8 mouse cellular contexts compared by ENCODE assay signal in the genomic region with DNA sequence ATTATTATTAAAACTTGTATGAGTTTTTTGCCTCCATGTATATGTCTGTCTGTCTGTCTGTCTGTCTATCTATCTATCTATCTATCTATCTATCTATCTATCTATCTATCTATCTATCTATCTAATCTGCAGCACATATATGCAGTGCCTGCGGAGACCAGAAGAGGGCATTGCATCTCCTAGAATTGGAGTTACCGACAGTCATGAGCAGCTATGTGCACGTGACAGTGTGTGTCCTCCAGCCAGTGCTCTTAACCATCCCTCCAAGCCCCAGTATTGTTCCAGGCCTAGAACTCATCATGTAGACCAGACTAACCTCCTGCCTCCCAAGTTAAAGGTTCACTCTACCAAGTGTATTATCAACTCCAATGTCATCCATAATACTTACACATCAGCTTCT. TPM values are rescaled to one million over a fixed set of nuclear protein-coding genes. Genes with fewer than 3 reads are reported as not detected.
A peak's percentile ranks its signal among the peaks of the same experiment; 100 is the strongest.
DNase-seq lines count a peak whose midpoint lies in the region; ATAC-seq and TF ChIP-seq lines count a peak whose summit lies in the region.

No protein-coding gene starts in this region.

- H3K9me3 ChIP-seq in forebrain, postnatal 0 days (ENCODE audit: low read length): no peaks in the 10 kb centered on the region
- no peaks in the 10 kb centered on the region for H3K9me3 ChIP-seq in midbrain, postnatal 0 days (ENCODE audit: low read length)
- H3K9me3 ChIP-seq in hindbrain, embryonic 14.5 days (ENCODE audit: control insufficient read depth, low read length): no peaks in the 10 kb centered on the region

- H3K9ac ChIP-seq in forebrain, postnatal 0 days: no peak overlapping the region
- no peak overlapping the region for H3K9ac ChIP-seq in midbrain, postnatal 0 days (replicated peaks; ENCODE audit: low read length, poor library complexity, severe bottlenecking)
- H3K9ac ChIP-seq in hindbrain, embryonic 14.5 days: no peak overlapping the region

- H3K27ac ChIP-seq in forebrain, postnatal 0 days (ENCODE audit: low read depth, low read length): no peak overlapping the region
- H3K27ac ChIP-seq in midbrain, postnatal 0 days (ENCODE audit: low read depth, low read length): no peak overlapping the region
- H3K27ac ChIP-seq in hindbrain, embryonic 14.5 days: no peak overlapping the region

- no peaks in the 10 kb centered on the region for H3K36me3 ChIP-seq in forebrain, postnatal 0 days (ENCODE audit: insufficient read depth)
- no peaks in the 10 kb centered on the region for H3K36me3 ChIP-seq in midbrain, postnatal 0 days (ENCODE audit: insufficient read depth, low read length)
- H3K36me3 ChIP-seq in hindbrain, embryonic 14.5 days (replicated peaks; ENCODE audit: control insufficient read depth, insufficient read depth): no peaks in the 10 kb centered on the region

- no peaks in the 10 kb centered on the region for H3K4me1 ChIP-seq in forebrain, postnatal 0 days (ENCODE audit: insufficient read depth)
- no peaks in the 10 kb centered on the region for H3K4me1 ChIP-seq in midbrain, postnatal 0 days (ENCODE audit: insufficient read depth, low read length)
- no peaks in the 10 kb centered on the region for H3K4me1 ChIP-seq in hindbrain, embryonic 14.5 days (replicated peaks; ENCODE audit: control insufficient read depth, insufficient read depth, low read length)

- DNase-seq in heart, adult 11 months: peak; percentile 90
- no peak for DNase-seq in heart, postnatal 25 days (ENCODE audit: low spot score)
- DNase-seq in B cell, adult 2 months: peak; percentile 74 to 77
- DNase-seq in adrenal gland, postnatal 36 days: peak; percentile 74 to 78
- peak; percentile 63 for DNase-seq in forebrain, postnatal 0 days
- DNase-seq in layer of hippocampus, adult 9-10 months (ENCODE audit: low spot score): peak; percentile 80
- peak; percentile 68 for DNase-seq in midbrain, postnatal 0 days (ENCODE audit: low spot score)
- no peak for DNase-seq in hindbrain, embryonic 14.5 days (ENCODE audit: low spot score)

- ATAC-seq in forebrain, postnatal 0 days: 0 out of 2 replicates have a peak, but pooled peaks have one; percentile 34
- no peak for ATAC-seq in midbrain, postnatal 0 days (ENCODE audit: low FRiP score)
- ATAC-seq in hindbrain, embryonic 14.5 days (ENCODE audit: low FRiP score): no peak

- WGBS in forebrain, postnatal 0 days: 9% methylated on average over 3 of the region's 3 CpGs
- WGBS in midbrain, postnatal 0 days: 8% methylated on average over 3 of the region's 3 CpGs
- WGBS in hindbrain, embryonic 14.5 days: 8% methylated on average over 3 of the region's 3 CpGs

- H3K4me2 ChIP-seq in forebrain, postnatal 0 days (ENCODE audit: low read depth): no peak overlapping the region
- no peak overlapping the region for H3K4me2 ChIP-seq in midbrain, postnatal 0 days (ENCODE audit: low read depth, low read length, poor library complexity, severe bottlenecking)
- no peak overlapping the region for H3K4me2 ChIP-seq in hindbrain, embryonic 14.5 days (replicated peaks)

- intact Hi-C loops in heart, postnatal 25 days (cut with DNase I): loop anchor here (5.0 kb wide), 1 partner anchor 209 kb away; no protein-coding TSS in a partner anchor

- no peak overlapping the region for H3K4me3 ChIP-seq in forebrain, postnatal 0 days (ENCODE audit: low read depth, low read length)
- no peak overlapping the region for H3K4me3 ChIP-seq in midbrain, postnatal 0 days (ENCODE audit: low read depth, low read length)
- H3K4me3 ChIP-seq in hindbrain, embryonic 14.5 days (replicated peaks; ENCODE audit: low read length): no peak overlapping the region

- H3K27me3 ChIP-seq in forebrain, postnatal 0 days (ENCODE audit: insufficient read depth, low read length): no peaks in the 10 kb centered on the region
- no peaks in the 10 kb centered on the region for H3K27me3 ChIP-seq in midbrain, postnatal 0 days (ENCODE audit: insufficient read depth, low read length)
- no peaks in the 10 kb centered on the region for H3K27me3 ChIP-seq in hindbrain, embryonic 14.5 days (ENCODE audit: control insufficient read depth, insufficient read depth, low read length)

- TF ChIP-seq CTCF in forebrain, postnatal 0 days (IDR thresholded peaks at IDR 0.05; ENCODE audit: low read depth): peak; percentile 65
- TF ChIP-seq CTCF in midbrain, postnatal 0 days (IDR thresholded peaks at IDR 0.05): peak; percentile 72

RNA-seq across cellular contexts. Expression of gene Klc1, which starts 19.9 kb away (rescaled TPM):
- total RNA-seq in heart, postnatal 25 days (2021): 10 to 100 TPM; 94.5 to 95.3 TPM
- total RNA-seq in adrenal gland, postnatal 36 days (2021): 100 to 1,000 TPM in 1 of 2 experiments, 10 to 100 TPM in 1; 94.0 to 130 TPM
- 596 and 608 TPM in 2 replicates for total RNA-seq in forebrain, postnatal 0 days (2014; rRNA removed)
- 592 and 640 TPM in 2 replicates for polyA plus RNA-seq in forebrain, postnatal 0 days (2015; fragmentation: Nextera tagmentation; extraction: Ambion mirVana)
- 509 and 579 TPM in 2 replicates for total RNA-seq in midbrain, postnatal 0 days (2014; rRNA removed)
- polyA plus RNA-seq in midbrain, postnatal 0 days (2015; fragmentation: Nextera tagmentation; extraction: Ambion mirVana): 653 and 669 TPM in 2 replicates
- 586 and 635 TPM in 2 replicates for polyA plus RNA-seq in hindbrain, embryonic 14.5 days (2014; fragmentation: Nextera tagmentation; extraction: Ambion mirVana)

RNA-seq across cellular contexts. Expression of gene Apopt1, which starts 25.7 kb away (rescaled TPM):
- total RNA-seq in heart, postnatal 25 days (2021): 10 to 100 TPM; 32.1 to 36.4 TPM
- total RNA-seq in adrenal gland, postnatal 36 days (2021): 10 to 100 TPM; 58.8 to 76.2 TPM
- total RNA-seq in forebrain, postnatal 0 days (2014; rRNA removed): 27.8 and 30.1 TPM in 2 replicates
- 52.7 and 59.8 TPM in 2 replicates for polyA plus RNA-seq in forebrain, postnatal 0 days (2015; fragmentation: Nextera tagmentation; extraction: Ambion mirVana)
- total RNA-seq in midbrain, postnatal 0 days (2014; rRNA removed): 17.9 and 27.8 TPM in 2 replicates
- polyA plus RNA-seq in midbrain, postnatal 0 days (2015; fragmentation: Nextera tagmentation; extraction: Ambion mirVana): 63.1 and 67.0 TPM in 2 replicates
- polyA plus RNA-seq in hindbrain, embryonic 14.5 days (2014; fragmentation: Nextera tagmentation; extraction: Ambion mirVana): 48.2 and 61.4 TPM in 2 replicates

RNA-seq across cellular contexts. Expression of gene Bag5, which starts 25.7 kb away (rescaled TPM):
- total RNA-seq in heart, postnatal 25 days (2021): 10 to 100 TPM; 19.4 to 21.2 TPM
- 10 to 100 TPM; 37.2 to 39.8 TPM for total RNA-seq in adrenal gland, postnatal 36 days (2021)
- total RNA-seq in forebrain, postnatal 0 days (2014; rRNA removed): 50.6 and 54.2 TPM in 2 replicates
- polyA plus RNA-seq in forebrain, postnatal 0 days (2015; fragmentation: Nextera tagmentation; extraction: Ambion mirVana): 60.7 and 71.2 TPM in 2 replicates
- total RNA-seq in midbrain, postnatal 0 days (2014; rRNA removed): 28.7 and 43.5 TPM in 2 replicates
- 68.7 and 70.8 TPM in 2 replicates for polyA plus RNA-seq in midbrain, postnatal 0 days (2015; fragmentation: Nextera tagmentation; extraction: Ambion mirVana)
- 65.5 and 71.6 TPM in 2 replicates for polyA plus RNA-seq in hindbrain, embryonic 14.5 days (2014; fragmentation: Nextera tagmentation; extraction: Ambion mirVana)

Comparison
In these comparisons a context has a peak if more than half of its experiments do, and no peak if none do; other contexts are left out.
1. DNase-seq: peak in heart, adult 11 months (single experiment), B cell, adult 2 months (2 of 2), adrenal gland, postnatal 36 days (2 of 2), forebrain, postnatal 0 days (single experiment), layer of hippocampus, adult 9-10 months (single experiment) and midbrain, postnatal 0 days (single experiment); none in heart, postnatal 25 days (single experiment) and hindbrain, embryonic 14.5 days (single experiment).